Mouse (Mus musculus) CH12.LX (cell line): Measurements from ENCODE around the gene Rab6a. TPM values are rescaled to one million over a fixed set of nuclear protein-coding genes. Genes with fewer than 3 reads are reported as not detected.
A peak's percentile ranks its signal among the peaks of the same experiment; 100 is the strongest.

Source experiments
- DNase-seq: peaks from one replicate; pipeline ENCODE4 v3.0.0-alpha.2; 2013; ENCODE audit errors: extremely low read depth
- H3K27ac ChIP-seq: 2 replicates; pipeline ENCODE4 v1.5.1; 2012; ENCODE audit warnings: low read depth, mild to moderate bottlenecking, control low read depth, moderate library complexity; ENCODE audit not compliant: insufficient read depth
- H3K27me3 ChIP-seq: replicated peaks from 2 replicates; pipeline ENCODE3; 2012; ENCODE audit warnings: inconsistent platforms
- H3K36me3 ChIP-seq, 2 experiments: replicated peaks in 1 of 2; 2 replicates each; pipeline versions ENCODE3 to v1.6.1; 2012; ENCODE audit warnings: inconsistent platforms in 1 of 2, low read length in 1 of 2, mild to moderate bottlenecking in 1 of 2, mixed read lengths in 1 of 2, moderate library complexity in 1 of 2; ENCODE audit not compliant: control insufficient read depth in 1 of 2, insufficient read depth in 1 of 2
- H3K4me1 ChIP-seq, 2 experiments: 2 replicates each; pipeline ENCODE4 v1.6.1; 2012; ENCODE audit warnings: inconsistent platforms in 1 of 2, moderate library complexity in 1 of 2; ENCODE audit not compliant: insufficient read depth in 2 of 2, control insufficient read depth in 1 of 2
- H3K4me2 ChIP-seq: 2 replicates; pipeline ENCODE4 v1.6.1; 2012; ENCODE audit warnings: low read depth, mild to moderate bottlenecking, control low read depth; ENCODE audit not compliant: poor library complexity, insufficient read depth, severe bottlenecking
- H3K4me3 ChIP-seq, 3 experiments: fragments of 150-350 bp in 1 of 3; sonication (generic) in 1 of 3; replicated peaks in 1 of 3; 2 replicates each; pipeline versions ENCODE3 to v1.5.1; 2011 to 2012; ENCODE audit warnings: low read depth in 2 of 3, low read length in 2 of 3, mild to moderate bottlenecking in 2 of 3, moderate library complexity in 2 of 3, control low read depth in 1 of 3, improper control_type of control experiment in 1 of 3, inconsistent platforms in 1 of 3, mixed read lengths in 1 of 3; ENCODE audit not compliant: poor library complexity in 1 of 3
- H3K79me2 ChIP-seq: replicated peaks from 2 replicates; pipeline ENCODE4 v1.6.1; 2012; ENCODE audit warnings: mild to moderate bottlenecking, moderate library complexity; ENCODE audit not compliant: control insufficient read depth, poor library complexity, insufficient read depth, severe bottlenecking; ENCODE audit errors: extremely low read depth
- H3K9ac ChIP-seq: 2 replicates; pipeline ENCODE4 v1.6.1; 2012; ENCODE audit warnings: low read depth, mild to moderate bottlenecking, control low read depth, moderate library complexity; ENCODE audit not compliant: insufficient read depth
- H3K9me3 ChIP-seq: replicated peaks from 2 replicates; pipeline ENCODE3; 2012; ENCODE audit warnings: low read length, inconsistent platforms, mixed read lengths
- BHLHE40 ChIP-seq: IDR thresholded peaks from 2 replicates; pipeline ENCODE4 v1.6.1; 2011; ENCODE audit warnings: mild to moderate bottlenecking, low read depth, low read length, improper control_type of control experiment
- CHD1 ChIP-seq: IDR thresholded peaks from 2 replicates; pipeline ENCODE4 v1.6.1; 2012; ENCODE audit warnings: low read depth, low read length, improper control_type of control experiment, inconsistent platforms
- CTCF ChIP-seq, 2 experiments: IDR thresholded peaks in 1 of 2; conservative IDR thresholded peaks in 1 of 2; 2 replicates each; pipeline ENCODE4 v1.5.1; 2011 to 2012; ENCODE audit warnings: low read depth in 2 of 2, low read length in 2 of 2, improper control_type of control experiment in 1 of 2, inconsistent platforms in 1 of 2, mild to moderate bottlenecking in 1 of 2, moderate library complexity in 1 of 2
- E2F4 ChIP-seq: IDR thresholded peaks from 2 replicates; pipeline ENCODE4 v1.6.1; 2011; ENCODE audit warnings: low read depth, low read length, improper control_type of control experiment; ENCODE audit not compliant: insufficient replicate concordance
- ELF1 ChIP-seq: IDR thresholded peaks from 2 replicates; pipeline ENCODE4 v1.6.1; 2014; ENCODE audit warnings: low read depth, mild to moderate bottlenecking, inconsistent platforms, low read length, improper control_type of control experiment
- EP300 ChIP-seq: IDR thresholded peaks from 2 replicates; pipeline ENCODE4 v1.6.1; 2011; ENCODE audit warnings: low read length, improper control_type of control experiment
- ETS1 ChIP-seq: conservative IDR thresholded peaks from 2 replicates; pipeline ENCODE4 v1.6.1; 2012; ENCODE audit warnings: low read depth, mild to moderate bottlenecking, inconsistent platforms, low read length, improper control_type of control experiment, moderate library complexity
- HCFC1 ChIP-seq: IDR thresholded peaks from 2 replicates; pipeline ENCODE4 v1.6.1; 2012; ENCODE audit warnings: low read depth, mild to moderate bottlenecking, inconsistent platforms, low read length, improper control_type of control experiment
- IRF4 ChIP-seq: IDR thresholded peaks from 2 replicates; pipeline ENCODE4 v1.6.1; 2014; ENCODE audit warnings: low read depth, mild to moderate bottlenecking, inconsistent platforms, low read length, improper control_type of control experiment
- JUN ChIP-seq: IDR thresholded peaks from 2 replicates; pipeline ENCODE4 v1.6.1; 2011; ENCODE audit warnings: low read depth, mild to moderate bottlenecking, low read length, improper control_type of control experiment, moderate library complexity; ENCODE audit not compliant: insufficient read depth
- JUND ChIP-seq: conservative IDR thresholded peaks from 2 replicates; pipeline ENCODE4 v1.6.1; 2011; ENCODE audit warnings: low read depth, low read length, improper control_type of control experiment
- MAFK ChIP-seq: IDR thresholded peaks from 2 replicates; pipeline ENCODE4 v1.6.1; 2011; ENCODE audit warnings: low read length, improper control_type of control experiment; ENCODE audit not compliant: insufficient replicate concordance
- MAX ChIP-seq: IDR thresholded peaks from 2 replicates; pipeline ENCODE4 v1.6.1; 2011; ENCODE audit warnings: low read length, improper control_type of control experiment
- MAZ ChIP-seq: IDR thresholded peaks from 2 replicates; pipeline ENCODE4 v1.6.1; 2012; ENCODE audit warnings: low read depth, mild to moderate bottlenecking, inconsistent platforms, low read length, improper control_type of control experiment, moderate library complexity
- MEF2A ChIP-seq: IDR thresholded peaks from 2 replicates; pipeline ENCODE4 v1.6.1; 2014; ENCODE audit warnings: low read depth, mild to moderate bottlenecking, inconsistent platforms, low read length, improper control_type of control experiment, borderline replicate concordance
- MXI1 ChIP-seq: IDR thresholded peaks from 2 replicates; pipeline ENCODE4 v1.6.1; 2011; ENCODE audit warnings: mild to moderate bottlenecking, low read depth, low read length, improper control_type of control experiment
- MYC ChIP-seq: IDR thresholded peaks from 2 replicates; pipeline ENCODE4 v1.6.1; 2011; ENCODE audit warnings: low read depth, mild to moderate bottlenecking, improper control_type of control experiment, low read length
- NELFE ChIP-seq: IDR thresholded peaks from 2 replicates; pipeline ENCODE4 v1.6.1; 2011; ENCODE audit warnings: low read depth, low read length, improper control_type of control experiment
- NRF1 ChIP-seq: IDR thresholded peaks from 2 replicates; pipeline ENCODE4 v1.6.1; 2014; ENCODE audit warnings: low read depth, mild to moderate bottlenecking, inconsistent platforms, low read length, improper control_type of control experiment, moderate library complexity
- POLR2A ChIP-seq: IDR thresholded peaks from 2 replicates; pipeline ENCODE4 v1.6.1; 2011; ENCODE audit warnings: low read depth, mild to moderate bottlenecking, improper control_type of control experiment, low read length
- SIN3A ChIP-seq: IDR thresholded peaks from 2 replicates; pipeline ENCODE4 v1.6.1; 2012; ENCODE audit warnings: low read length, improper control_type of control experiment, inconsistent platforms
- SMC3 ChIP-seq: IDR thresholded peaks from 2 replicates; pipeline ENCODE4 v1.6.1; 2011; ENCODE audit warnings: low read depth, low read length, improper control_type of control experiment
- TBP ChIP-seq: conservative IDR thresholded peaks from 2 replicates; pipeline ENCODE4 v1.6.1; 2011; ENCODE audit warnings: low read depth, low read length, improper control_type of control experiment
- TCF12 ChIP-seq: IDR thresholded peaks from 2 replicates; pipeline ENCODE4 v1.6.1; 2014; ENCODE audit warnings: low read depth, mild to moderate bottlenecking, inconsistent platforms, low read length, improper control_type of control experiment
- ZMIZ1 ChIP-seq: IDR thresholded peaks from 2 replicates; pipeline ENCODE4 v1.6.1; 2012; ENCODE audit warnings: low read depth, mild to moderate bottlenecking, inconsistent platforms, low read length, improper control_type of control experiment
- dilution Hi-C: fragments of 300-500 bp; cut with MboI; formaldehyde crosslinking; loops from 2 replicates; pipeline ENCODE4 v1.14.3; 2020; ENCODE audit warnings: low sequenced_read_pairs; ENCODE audit not compliant: extremely low pct_unique_long_range_greater_than_20kb, extremely low pct_ligation_motif_present
- in situ Hi-C: fragments of 300-500 bp; cut with MboI; formaldehyde crosslinking; loops from 3 replicates; pipeline ENCODE4 v1.14.3; 2019; ENCODE audit warnings: low sequenced_read_pairs, low pct_ligation_motif_present, low pct_unique_long_range_greater_than_20kb, mixed read lengths
- polyA plus RNA-seq: library from polyadenylated mRNA; unstranded; fragments of >175 nt; gene quantifications from 2 replicates; pipeline ENCODE4 v1.2.1, GENCODE M21; 2012; ENCODE audit warnings: low read depth; ENCODE audit not compliant: insufficient read length
- total RNA-seq, 2 experiments: library from RNA; depleted of rRNA; stranded (reverse); fragments of 300-350 nt in 1 of 2; fragments of >200 nt in 1 of 2; gene quantifications; 2 replicates each; pipeline ENCODE4 v1.2.3; 2012 to 2014

Rab6a gene
- total and polyA plus RNA-seq, 3 experiments: 11.1 to 30.7 (median 30.7) TPM

- in situ Hi-C loops (no loop called here), dilution Hi-C loops (no loop called here)
- Histone ChIP-seq H3K27me3 (no peaks in the 10 kb centered on the region), H3K4me2 (peak overlapping the region; percentile 75; the same call in 1 of the 2 replicates), H3K79me2 (0 out of 2 replicates have a peak, but pooled peaks cover 2% of the 10 kb centered on the region), H3K9ac (peak overlapping the region; percentile 95), H3K9me3 (no peaks in the 10 kb centered on the region), H3K4me3 (peak overlapping the region; percentile 60 to 82 (median 68)), H3K27ac (peak overlapping the region; percentile 90), H3K4me1 (peaks cover 2 to 15% of the 10 kb centered on the region in 2 experiments; a peak in 2 of 4 replicates), H3K36me3 (no peaks in the 10 kb centered on the region)
- DNase-seq: peak; percentile 98
- no peak for TF ChIP-seq SMC3
- TF ChIP-seq CTCF (conservative IDR thresholded peaks at IDR 0.05 in 1 of 2, IDR thresholded peaks at IDR 0.05 in 1 of 2; ENCODE audit: low read depth in 2 of 2, low read length in 2 of 2): no peak
- no peak for TF ChIP-seq CHD1
- peak; percentile 66 for TF ChIP-seq NRF1
- peak; percentile 57; the same call in 1 of the 2 replicates for TF ChIP-seq MEF2A
- peak; percentile 73 for TF ChIP-seq HCFC1
- peak; percentile 72 for TF ChIP-seq MXI1
- TF ChIP-seq NELFE: peak; percentile 81
- TF ChIP-seq BHLHE40: no peak; the same call in none of the 2 replicates
- TF ChIP-seq EP300: peak; percentile 76; the same call in 1 of the 2 replicates
- TF ChIP-seq ZMIZ1: peak; percentile 70; the same call in 1 of the 2 replicates
- no peak for TF ChIP-seq E2F4
- TF ChIP-seq SIN3A: peak; percentile 55
- peak; percentile 45 for TF ChIP-seq MAZ
- 0 out of 2 replicates have a peak, but pooled peaks have one; percentile 19 for TF ChIP-seq TCF12
- TF ChIP-seq MAFK: peak; percentile 48; the same call in 1 of the 2 replicates
- peak; percentile 82 for TF ChIP-seq IRF4
- TF ChIP-seq MYC: peak; percentile 76; the same call in 1 of the 2 replicates
- TF ChIP-seq TBP: peak; percentile 75
- TF ChIP-seq POLR2A: peak; percentile 87
- TF ChIP-seq MAX: peak; percentile 47
- peak; percentile 85 for TF ChIP-seq ETS1
- TF ChIP-seq JUND: peak; percentile 94
- peak; percentile 95 for TF ChIP-seq JUN
- peak; percentile 98 for TF ChIP-seq ELF1
Measured at GRCm38 (mm10) chr7:100590845-100591521, 16.2 kb upstream of the Rab6a start.
